Mouse (Mus musculus): ENCODE measurements around the gene Dctn2.

The Dctn2 gene

DNA sequence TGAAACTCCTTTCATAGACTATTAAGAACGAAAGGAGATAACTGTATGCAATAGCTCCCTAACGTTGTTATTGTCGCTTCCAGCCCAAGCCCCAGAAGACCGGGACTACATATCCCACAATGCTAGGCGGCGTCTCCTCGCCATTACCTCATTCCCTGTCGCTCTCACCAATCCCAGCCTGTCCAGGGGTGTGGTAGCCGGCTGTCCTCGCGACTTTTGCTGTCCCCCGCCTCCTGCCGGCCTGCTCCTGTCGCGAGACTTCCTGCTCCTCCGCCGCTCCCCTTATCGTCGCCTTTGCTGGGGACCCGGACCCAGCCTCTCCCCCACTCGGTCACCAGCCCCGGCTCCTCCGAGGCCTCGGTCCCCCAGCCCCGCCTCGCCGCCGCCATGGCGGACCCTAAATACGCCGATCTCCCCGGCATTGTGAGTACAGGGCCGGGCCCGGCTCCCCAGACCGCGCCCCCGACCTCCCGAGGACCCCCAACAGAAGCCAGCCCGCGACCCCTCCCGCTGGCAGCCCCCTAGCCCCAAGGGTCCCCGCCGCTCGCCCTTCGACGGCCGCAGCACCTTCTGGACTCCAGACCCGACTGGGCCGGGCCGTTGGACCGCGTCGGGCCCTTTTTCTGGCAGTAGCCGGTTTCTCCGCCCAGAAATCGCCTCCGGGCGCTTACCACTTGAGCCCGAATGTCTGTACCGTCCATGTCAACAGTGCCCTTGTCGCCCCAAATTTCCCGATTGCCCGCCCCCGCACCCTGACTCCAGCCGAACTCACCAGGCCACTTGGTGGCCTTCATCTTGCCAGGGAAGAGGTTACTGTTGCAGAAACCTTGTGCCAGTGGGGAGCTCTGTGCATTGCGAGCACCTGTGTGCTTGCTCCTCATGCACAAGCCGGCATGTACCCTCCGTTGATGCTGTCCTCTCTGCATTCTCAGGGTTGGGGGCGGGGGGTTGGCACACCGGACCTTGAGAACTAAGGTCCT, at the start of gene Dctn2:
Gene Dctn2 (plus strand): TSS at position 257 of the 980 bp plus-strand sequence.
- peak; percentile 76 to 88 for DNase-seq (ENCODE audit: low spot score in 2 of 2)

- DNase-seq (ENCODE audit: low spot score in 2 of 2), result no peak
These were observed 49.7 kb upstream of the Dctn2 start for GRCm38 (mm10) chr10:127216456-127216855.

GRCm38 (mm10) chr10:127217177-127217576, 49.0 kb upstream of the Dctn2 start:
- DNase-seq (ENCODE audit: low spot score in 2 of 2), result no peak

DNA sequence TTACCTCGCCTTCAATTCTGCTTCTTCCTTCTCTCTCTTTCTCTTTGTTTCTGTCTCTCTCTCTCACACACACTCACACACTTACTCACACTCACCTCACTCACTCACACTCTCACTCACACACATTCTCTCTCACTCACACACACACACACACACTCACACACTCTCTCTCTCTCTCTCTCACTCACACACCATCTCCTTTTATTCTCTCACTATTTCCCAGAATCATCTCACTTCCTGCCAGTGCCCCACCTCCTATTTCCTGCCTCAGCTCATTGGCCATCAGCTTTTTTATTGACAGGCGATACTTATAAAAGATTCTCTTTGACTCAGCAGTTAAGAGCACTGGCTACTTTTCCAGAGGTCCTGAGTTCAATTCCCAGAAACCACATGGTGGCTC, 47.8 kb upstream of the Dctn2 start:
- DNase-seq (ENCODE audit: low spot score in 2 of 2), result no peak

DNA sequence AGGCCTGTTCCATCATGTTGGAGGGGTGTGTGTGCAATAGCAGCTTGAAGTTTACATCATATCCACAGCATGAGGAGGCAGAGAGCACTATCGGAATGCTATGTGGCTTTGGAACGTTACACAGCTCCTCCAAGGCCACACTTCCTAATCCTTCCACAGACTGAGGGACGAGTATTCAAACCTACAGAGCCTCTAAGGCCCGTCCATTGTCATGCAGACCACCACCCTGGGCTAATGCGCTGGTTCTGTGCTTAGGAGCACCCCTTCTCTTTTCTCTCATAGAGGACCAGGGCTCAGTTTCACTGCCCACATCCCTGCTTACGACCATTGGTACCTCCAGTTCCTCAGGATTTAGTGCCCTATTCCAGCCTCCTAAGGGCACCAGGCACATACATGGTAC, 41.0 kb upstream of the Dctn2 start:
- no peak for DNase-seq (ENCODE audit: low spot score in 2 of 2)

GRCm38 (mm10) chr10:127225732-127226131, 40.4 kb upstream of the Dctn2 start:
- peak in 1 of 2 experiments; percentile 19 for DNase-seq (ENCODE audit: low spot score in 2 of 2)

- no peak for DNase-seq (ENCODE audit: low spot score in 2 of 2)
These were observed 39.8 kb upstream of the Dctn2 start for GRCm38 (mm10) chr10:127226318-127226895.

GRCm38 (mm10) chr10:127227163-127227562, 39.0 kb upstream of the Dctn2 start:
- no peak for DNase-seq (ENCODE audit: low spot score in 2 of 2)

DNA sequence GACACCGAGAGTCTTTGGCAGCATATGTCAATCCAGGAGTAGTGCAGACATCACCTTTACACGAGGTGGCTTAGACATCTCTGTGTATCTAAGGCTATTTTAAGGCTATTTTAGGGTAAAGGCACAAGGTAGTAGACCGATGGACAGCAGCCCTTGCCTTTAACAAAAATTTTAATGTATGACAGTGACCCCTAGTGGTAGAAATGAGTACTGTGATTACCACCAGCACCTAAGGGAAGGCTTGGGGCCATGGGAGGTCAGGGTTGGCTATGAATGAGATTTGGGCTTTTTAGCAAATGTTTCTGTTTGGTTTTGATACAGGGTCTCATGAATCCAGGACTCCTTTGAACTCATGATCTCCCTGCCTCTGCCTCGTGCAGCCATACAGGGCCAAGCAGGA, 37.3 kb upstream of the Dctn2 start:
- no peak for DNase-seq (ENCODE audit: low spot score in 2 of 2)

DNA sequence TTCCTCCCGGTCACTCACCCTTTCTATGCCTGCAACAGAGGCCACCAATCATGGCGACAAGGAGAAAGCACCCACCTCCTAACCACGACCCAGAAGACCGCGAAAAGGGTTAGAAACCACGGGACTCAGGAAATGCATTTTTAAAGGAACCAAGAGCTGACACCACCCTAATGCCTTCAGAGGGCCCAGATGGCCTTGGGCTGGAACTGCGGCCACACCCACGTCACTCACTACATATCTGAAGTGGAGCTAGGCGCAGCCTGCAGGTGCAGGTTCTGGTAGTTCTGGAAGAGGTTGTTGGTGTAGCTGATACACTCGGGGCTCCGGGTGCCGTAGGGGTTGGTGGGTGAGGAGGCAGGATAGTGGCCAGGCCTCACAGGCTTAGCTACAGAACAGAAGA, 35.5 kb upstream of the Dctn2 start:
- no peak for DNase-seq (ENCODE audit: low spot score in 2 of 2)

DNA sequence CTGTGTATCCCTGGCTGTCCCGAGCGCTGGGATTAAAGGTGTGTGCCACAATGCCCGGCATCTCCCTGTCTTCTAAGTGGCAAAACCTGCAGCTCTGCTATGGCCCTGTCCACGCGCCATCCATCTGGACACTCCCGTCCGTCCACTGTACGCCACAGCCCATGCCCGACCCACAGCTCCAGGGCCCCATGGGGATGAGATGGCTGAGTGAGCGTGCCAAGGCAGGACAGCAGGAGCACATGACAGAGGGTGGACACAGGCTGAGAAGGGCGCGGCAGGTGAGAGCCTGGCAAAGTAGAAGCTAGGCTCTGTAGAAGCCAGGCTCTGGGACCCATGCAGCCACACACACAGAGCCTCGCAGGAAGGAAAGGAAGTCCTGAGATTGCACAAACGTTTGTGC, 34.4 kb upstream of the Dctn2 start:
- DNase-seq (ENCODE audit: low spot score in 2 of 2), result no peak

GRCm38 (mm10) chr10:127233141-127233540, 33.0 kb upstream of the Dctn2 start:
- no peak for DNase-seq (ENCODE audit: low spot score in 2 of 2)

DNA sequence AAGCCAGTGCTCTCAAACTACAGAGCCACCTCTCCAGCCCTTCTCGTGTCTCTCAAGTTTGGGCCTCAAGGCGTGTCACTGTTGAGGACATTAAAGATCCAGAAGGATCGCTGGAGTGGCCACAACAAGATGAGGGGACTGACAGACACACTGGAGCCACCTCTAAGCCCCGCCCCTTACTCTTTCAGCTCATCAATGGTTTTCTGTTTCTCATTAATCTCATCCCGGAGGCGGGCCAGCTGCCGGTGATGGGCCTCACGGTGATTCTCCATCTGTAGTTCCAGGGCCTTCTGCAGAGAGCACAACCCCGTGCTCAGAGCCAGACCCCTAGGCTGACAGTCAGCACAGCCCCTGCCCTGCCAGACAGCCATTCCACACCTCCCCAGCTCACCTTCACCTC, 29.6 kb upstream of the Dctn2 start:
- no peak for DNase-seq (ENCODE audit: low spot score in 2 of 2)

- DNase-seq (ENCODE audit: low spot score in 2 of 2), result no peak
These were observed 27.8 kb upstream of the Dctn2 start for GRCm38 (mm10) chr10:127238241-127238824.

- DNase-seq (ENCODE audit: low spot score in 2 of 2), result no peak
These were observed 15.4 kb upstream of the Dctn2 start for GRCm38 (mm10) chr10:127250810-127251209.

DNA sequence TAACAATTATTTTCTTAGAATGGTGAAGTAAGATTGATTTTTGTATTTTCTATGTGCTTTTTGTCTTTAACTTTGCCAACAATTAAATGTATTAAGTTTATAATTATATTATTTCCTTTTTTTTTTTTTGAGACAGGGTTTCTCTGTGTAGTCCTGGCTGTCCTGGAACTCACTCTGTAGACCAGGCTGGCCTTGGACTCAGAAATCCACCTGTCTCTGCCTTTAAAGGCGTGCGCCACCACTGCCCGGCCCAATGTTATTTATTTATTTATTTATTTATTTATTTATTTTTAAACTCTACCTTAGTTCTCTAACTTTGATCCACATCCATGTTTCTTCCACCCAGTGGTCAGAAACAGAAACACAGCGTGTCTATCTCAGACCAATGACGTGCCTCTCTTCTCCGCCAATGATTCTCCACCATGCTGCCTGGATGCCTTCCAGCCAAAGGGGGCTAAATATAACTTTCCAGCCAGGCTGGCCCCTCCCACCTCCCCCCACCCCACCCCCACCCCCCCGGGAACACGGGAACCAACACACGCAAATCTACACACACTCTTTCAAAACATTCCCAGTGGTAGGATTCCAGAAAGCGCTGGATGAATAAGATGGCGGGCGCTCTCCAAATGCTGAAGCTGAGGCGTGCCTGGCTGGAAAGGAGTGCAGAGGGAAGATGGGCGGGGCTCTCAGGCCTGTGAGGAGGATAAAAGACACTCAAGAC, 10.4 kb upstream of the Dctn2 start:
- no peak for DNase-seq (ENCODE audit: low spot score in 2 of 2)

GRCm38 (mm10) chr10:127257790-127258189, 8.4 kb upstream of the Dctn2 start:
- DNase-seq (ENCODE audit: low spot score in 2 of 2), result no peak

- no peak for DNase-seq (ENCODE audit: low spot score in 2 of 2)
These were observed 7.7 kb upstream of the Dctn2 start for GRCm38 (mm10) chr10:127258489-127258888.

DNA sequence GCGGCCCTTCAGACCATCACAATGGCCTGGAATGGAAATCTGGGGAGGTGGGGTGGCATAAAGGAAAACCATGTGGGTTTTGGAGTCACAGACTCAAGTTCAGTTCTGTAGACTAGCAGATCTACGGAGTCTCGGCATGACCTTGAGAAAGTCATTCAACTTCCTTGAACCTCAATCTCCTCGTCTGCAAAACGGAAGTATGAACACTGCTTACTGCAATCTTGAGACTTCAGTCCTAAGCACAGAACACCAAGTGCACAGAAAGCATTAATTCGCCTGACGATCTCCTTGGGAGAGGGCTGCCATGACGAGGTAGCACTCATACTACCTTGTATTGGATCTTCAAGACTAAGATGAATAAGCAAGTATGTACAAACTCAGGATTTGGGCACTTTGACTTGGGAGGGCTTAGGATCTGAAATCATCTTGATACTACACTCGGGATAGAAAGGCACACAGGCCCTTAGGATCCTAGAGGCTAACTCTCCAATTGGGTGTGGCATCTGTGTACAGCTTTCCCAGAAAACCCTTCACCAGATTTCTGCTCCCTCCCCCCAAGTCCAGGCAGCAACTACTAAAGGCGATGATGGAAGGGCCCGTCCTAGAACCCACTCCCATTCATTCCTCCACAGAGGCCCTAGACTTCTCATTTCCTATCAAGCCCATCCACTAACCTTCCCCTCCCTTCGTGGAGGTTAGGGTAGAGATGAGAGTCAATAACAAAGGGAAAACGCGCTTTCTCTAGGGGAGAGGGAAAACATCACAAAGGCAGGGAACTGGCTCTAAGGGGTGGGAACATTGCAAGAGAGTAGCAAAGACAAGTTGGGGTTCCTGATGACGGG, 4.2 kb upstream of the Dctn2 start:
- DNase-seq (ENCODE audit: low spot score in 2 of 2), result no peak

- peak; percentile 48 to 53 for DNase-seq (ENCODE audit: low spot score in 2 of 2)
These were observed 3.4 kb upstream of the Dctn2 start, which contains the start of gene Kif5a for GRCm38 (mm10) chr10:127262548-127263398. Kif5a (minus strand) TSS chr10:127263348.

Data from frontal cortex, postnatal 25 days (tissue).